Mouse (Mus musculus): Measurements from ENCODE around the gene Fgfr1op2.
"Not testable (repeated sequence)": the region's sequence is repeated elsewhere in the genome, so short reads cannot be mapped to it uniquely, and the experiment has no call there.

Fgfr1op2 gene

GRCm38 (mm10) chr6:146576903-146577302 lies at the start of gene Fgfr1op2:
TSS of gene Fgfr1op2 (plus strand) at chr6:146577203.
- DNase-seq = no peak

- no peak for DNase-seq
These were observed 49.5 kb upstream of the Fgfr1op2 start for GRCm38 (mm10) chr6:146527537-146527936.

- no peak for DNase-seq
These were observed 46.6 kb upstream of the Fgfr1op2 start for GRCm38 (mm10) chr6:146530363-146530762.

GRCm38 (mm10) chr6:146530769-146531168 lies 46.2 kb upstream of the Fgfr1op2 start:
- DNase-seq = no peak

- DNase-seq = no peak
These were observed 43.9 kb upstream of the Fgfr1op2 start for GRCm38 (mm10) chr6:146533146-146533545.

- DNase-seq = no peak
These were observed 41.5 kb upstream of the Fgfr1op2 start for GRCm38 (mm10) chr6:146535501-146535900.

- no peak for DNase-seq
These were observed 39.9 kb upstream of the Fgfr1op2 start for GRCm38 (mm10) chr6:146537111-146537510.

- DNase-seq = no peak
These were observed 38.9 kb upstream of the Fgfr1op2 start for GRCm38 (mm10) chr6:146538071-146538470.

GRCm38 (mm10) chr6:146538661-146539060 lies 38.3 kb upstream of the Fgfr1op2 start:
- DNase-seq = no peak

GRCm38 (mm10) chr6:146540386-146540785 lies 36.6 kb upstream of the Fgfr1op2 start:
- no peak for DNase-seq

GRCm38 (mm10) chr6:146544622-146545021 lies 32.4 kb upstream of the Fgfr1op2 start:
- no peak for DNase-seq

- DNase-seq = no peak
These were observed 31.6 kb upstream of the Fgfr1op2 start for GRCm38 (mm10) chr6:146545289-146545865.

GRCm38 (mm10) chr6:146550421-146550820 lies 26.6 kb upstream of the Fgfr1op2 start:
- no peak for DNase-seq

- DNase-seq = no peak
These were observed 25.7 kb upstream of the Fgfr1op2 start for GRCm38 (mm10) chr6:146551326-146551725.

GRCm38 (mm10) chr6:146562461-146562860 lies 14.5 kb upstream of the Fgfr1op2 start:
- DNase-seq = not testable (repeated sequence)

GRCm38 (mm10) chr6:146572073-146572472 lies 4.9 kb upstream of the Fgfr1op2 start:
- no peak for DNase-seq

GRCm38 (mm10) chr6:146577310-146578109 lies 507 bp downstream of the Fgfr1op2 start, which contains the start of gene Ints13:
TSS of gene Ints13 (minus strand) at chr6:146577835.
- peak; percentile 97 for DNase-seq

- DNase-seq = no peak
These were observed 1.1 kb downstream of the Fgfr1op2 start for GRCm38 (mm10) chr6:146578111-146578531.

GRCm38 (mm10) chr6:146578586-146578985 lies 1.6 kb downstream of the Fgfr1op2 start:
- DNase-seq = peak; percentile 18

GRCm38 (mm10) chr6:146580381-146580926 lies 3.5 kb downstream of the Fgfr1op2 start:
- peak; percentile 51 for DNase-seq

GRCm38 (mm10) chr6:146583366-146584046 lies 6.5 kb downstream of the Fgfr1op2 start:
- DNase-seq = no peak

GRCm38 (mm10) chr6:146585134-146585533 lies 8.1 kb downstream of the Fgfr1op2 start:
- DNase-seq = no peak

GRCm38 (mm10) chr6:146602601-146603000 lies 25.6 kb downstream of the Fgfr1op2 start:
- DNase-seq = no peak
